Mouse (Mus musculus): Measurements from ENCODE around the gene Nr5a2. TPM values are rescaled to one million over a fixed set of nuclear protein-coding genes. Genes with fewer than 3 reads are reported as not detected.

Nr5a2 gene
- polyA plus RNA-seq, 1 experiment, result 0.58 TPM

GRCm38 (mm10) chr1:136974040-136974439 lies 13.8 kb upstream of the Nr5a2 start:
- 83% methylated on average over 3 of the region's 3 CpGs for WGBS
- DNase-seq, result no peak
- no peaks in the 10 kb centered on the region for H3K4me1 ChIP-seq (ENCODE audit: control insufficient read depth, insufficient read depth, low read length)
- no peak overlapping the region for H3K27ac ChIP-seq (ENCODE audit: insufficient read depth, low read depth, low read length)
- H3K27me3 ChIP-seq (replicated peaks; ENCODE audit: control insufficient read depth, insufficient read depth, low read length), result no peaks in the 10 kb centered on the region; the same call in 1 of the 2 replicates
- no peaks in the 10 kb centered on the region for H3K36me3 ChIP-seq (ENCODE audit: control insufficient read depth, insufficient read depth, low read length)
- TF ChIP-seq POLR2A (IDR thresholded peaks at IDR 0.05; ENCODE audit: low read depth, low read length) (no peak), CTCF (conservative IDR thresholded peaks at IDR 0.05; ENCODE audit: insufficient read depth, insufficient read length, low read depth, low read length) (no peak)
- no peak overlapping the region for H3K4me3 ChIP-seq (ENCODE audit: insufficient read depth, low read depth, low read length)

DNA sequence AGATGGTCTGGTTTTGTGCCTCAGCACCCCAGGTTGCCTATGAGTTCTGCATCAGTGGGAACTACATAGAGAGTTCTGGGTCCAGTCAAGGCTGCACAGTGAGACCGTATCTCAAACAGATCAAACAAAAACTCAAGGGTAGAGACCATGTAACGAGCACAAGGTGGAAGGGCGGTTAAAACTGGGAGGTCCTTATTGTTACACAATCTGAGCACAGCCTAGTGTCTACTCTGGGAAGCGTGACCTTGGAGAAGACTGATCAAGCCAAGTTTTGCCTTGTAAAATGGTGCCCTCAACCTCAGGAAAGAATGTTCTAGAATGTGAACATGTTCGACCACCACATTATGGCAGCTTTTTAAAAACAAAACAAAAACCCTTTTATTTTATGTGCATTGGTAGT lies 12.8 kb upstream of the Nr5a2 start:
- TF ChIP-seq POLR2A (IDR thresholded peaks at IDR 0.05; ENCODE audit: low read depth, low read length), result no peak
- no peak for TF ChIP-seq CTCF (conservative IDR thresholded peaks at IDR 0.05; ENCODE audit: insufficient read depth, insufficient read length, low read depth, low read length)

GRCm38 (mm10) chr1:136970995-136971394 lies 10.7 kb upstream of the Nr5a2 start:
- Histone ChIP-seq H3K4me3 (ENCODE audit: insufficient read depth, low read depth, low read length) (no peak overlapping the region), H3K36me3 (ENCODE audit: control insufficient read depth, insufficient read depth, low read length) (no peaks in the 10 kb centered on the region), H3K27me3 (replicated peaks; ENCODE audit: control insufficient read depth, insufficient read depth, low read length) (no peaks in the 10 kb centered on the region; the same call in 1 of the 2 replicates), H3K4me1 (ENCODE audit: control insufficient read depth, insufficient read depth, low read length) (peaks cover 5% of the 10 kb centered on the region; the same call in 1 of the 2 replicates), H3K27ac (ENCODE audit: insufficient read depth, low read depth, low read length) (no peak overlapping the region)
- 85% methylated on average over 8 of the region's 8 CpGs for WGBS
- no peak for DNase-seq
- TF ChIP-seq CTCF (conservative IDR thresholded peaks at IDR 0.05; ENCODE audit: insufficient read depth, insufficient read length, low read depth, low read length) (no peak), POLR2A (IDR thresholded peaks at IDR 0.05; ENCODE audit: low read depth, low read length) (no peak)

More for the DNA sequence above, 12.8 kb upstream of the Nr5a2 start:
- H3K27me3 ChIP-seq (replicated peaks; ENCODE audit: control insufficient read depth, insufficient read depth, low read length), result no peaks in the 10 kb centered on the region; the same call in 1 of the 2 replicates
- H3K36me3 ChIP-seq (ENCODE audit: control insufficient read depth, insufficient read depth, low read length), result no peaks in the 10 kb centered on the region
- H3K27ac ChIP-seq (ENCODE audit: insufficient read depth, low read depth, low read length), result no peak overlapping the region
- DNase-seq, result no peak
- 92% methylated on average over 5 of the region's 5 CpGs for WGBS
- H3K4me1 ChIP-seq (ENCODE audit: control insufficient read depth, insufficient read depth, low read length), result no peaks in the 10 kb centered on the region
- H3K4me3 ChIP-seq (ENCODE audit: insufficient read depth, low read depth, low read length), result no peak overlapping the region

DNA sequence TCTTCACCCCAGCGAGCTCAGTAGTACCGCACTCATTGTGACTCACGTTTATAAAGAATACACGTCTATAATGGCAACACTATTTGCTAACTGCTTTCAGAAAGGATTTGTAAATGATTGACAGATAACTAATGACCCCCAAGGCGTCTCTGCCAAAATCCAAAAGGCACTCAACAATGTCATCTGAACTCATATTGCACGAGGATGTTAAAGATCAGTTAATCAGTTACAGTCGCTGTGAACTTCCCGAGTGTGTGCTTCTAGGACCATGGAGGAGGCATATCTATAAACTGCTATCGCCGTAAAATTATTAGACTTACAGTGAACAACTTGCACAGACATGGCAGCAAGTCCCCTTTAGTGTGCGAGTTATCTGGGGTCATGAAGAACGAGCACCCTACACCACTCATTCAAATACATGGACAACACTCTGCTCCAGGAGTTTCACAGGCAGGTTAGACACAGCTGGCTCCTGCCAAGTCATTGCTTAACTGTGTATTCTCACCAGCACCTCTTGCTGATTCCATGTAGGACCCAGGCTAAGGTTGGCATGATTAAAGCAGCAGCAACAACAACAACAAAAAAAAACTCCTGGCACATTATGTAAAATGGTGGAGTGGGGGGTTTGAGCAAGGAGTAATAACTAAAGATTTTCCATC lies 6.6 kb upstream of the Nr5a2 start:
- Histone ChIP-seq H3K36me3 (ENCODE audit: control insufficient read depth, insufficient read depth, low read length) (no peaks in the 10 kb centered on the region), H3K27me3 (replicated peaks; ENCODE audit: control insufficient read depth, insufficient read depth, low read length) (no peaks in the 10 kb centered on the region), H3K27ac (ENCODE audit: insufficient read depth, low read depth, low read length) (no peak overlapping the region), H3K4me1 (ENCODE audit: control insufficient read depth, insufficient read depth, low read length) (peaks cover 5% of the 10 kb centered on the region; the same call in 1 of the 2 replicates), H3K4me3 (ENCODE audit: insufficient read depth, low read depth, low read length) (no peak overlapping the region)
- DNase-seq, result peak; percentile 62
- 46% methylated on average over 12 of the region's 12 CpGs for WGBS
- no peak for TF ChIP-seq POLR2A (IDR thresholded peaks at IDR 0.05; ENCODE audit: low read depth, low read length)
- no peak for TF ChIP-seq CTCF (conservative IDR thresholded peaks at IDR 0.05; ENCODE audit: insufficient read depth, insufficient read length, low read depth, low read length)

DNA sequence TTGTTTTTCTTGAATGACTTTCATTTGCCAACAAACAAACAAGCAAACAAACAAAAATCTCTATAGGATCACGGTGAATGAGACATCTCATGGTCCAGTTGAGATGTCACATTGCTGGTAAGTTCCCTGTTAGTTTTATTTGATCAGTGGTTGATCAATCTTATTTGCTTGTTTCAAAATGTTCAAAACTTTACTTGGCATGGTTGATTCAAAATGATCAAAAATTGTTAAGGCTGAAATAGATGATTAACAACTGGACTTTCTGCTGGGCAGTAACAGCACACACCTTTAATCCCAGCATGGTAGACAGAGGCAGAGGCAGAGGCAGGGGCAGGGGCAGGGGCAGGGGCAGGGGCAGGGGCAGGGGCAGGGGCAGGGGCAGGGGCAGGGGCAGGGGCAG lies 757 bp downstream of the Nr5a2 start:
- no peak for DNase-seq
- H3K27ac ChIP-seq (ENCODE audit: insufficient read depth, low read depth, low read length), result no peak overlapping the region
- no peaks in the 10 kb centered on the region for H3K36me3 ChIP-seq (ENCODE audit: control insufficient read depth, insufficient read depth, low read length)
- TF ChIP-seq POLR2A (IDR thresholded peaks at IDR 0.05; ENCODE audit: low read depth, low read length), result no peak
- TF ChIP-seq CTCF (conservative IDR thresholded peaks at IDR 0.05; ENCODE audit: insufficient read depth, insufficient read length, low read depth, low read length), result no peak
- no peaks in the 10 kb centered on the region; the same call in 1 of the 2 replicates for H3K27me3 ChIP-seq (replicated peaks; ENCODE audit: control insufficient read depth, insufficient read depth, low read length)
- WGBS, result 86% methylated on average over 1 of the region's 1 CpGs
- H3K4me1 ChIP-seq (ENCODE audit: control insufficient read depth, insufficient read depth, low read length), result no peaks in the 10 kb centered on the region
- H3K4me3 ChIP-seq (ENCODE audit: insufficient read depth, low read depth, low read length), result no peak overlapping the region

DNA sequence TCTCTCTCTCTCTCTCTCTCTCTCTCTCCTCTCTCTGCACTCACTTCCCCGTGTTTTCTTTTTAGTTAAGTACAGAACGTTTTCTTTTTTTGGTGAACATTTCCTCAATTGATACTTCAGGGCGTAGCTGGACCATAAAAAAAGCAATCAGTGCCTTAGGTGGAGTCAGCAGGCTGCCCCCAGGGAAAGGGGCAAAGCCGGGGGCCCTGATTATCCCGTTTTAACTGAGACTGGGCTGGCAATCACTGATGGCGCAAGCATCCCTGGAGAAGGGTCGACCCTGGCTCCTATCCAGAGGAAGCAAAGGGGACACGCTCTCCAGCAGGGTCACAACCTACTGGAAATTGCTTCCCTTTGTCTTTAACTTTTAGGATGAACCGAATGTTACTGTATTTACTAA lies 1.6 kb downstream of the Nr5a2 start:
- TF ChIP-seq CTCF (conservative IDR thresholded peaks at IDR 0.05; ENCODE audit: insufficient read depth, insufficient read length, low read depth, low read length), result no peak
- TF ChIP-seq POLR2A (IDR thresholded peaks at IDR 0.05; ENCODE audit: low read depth, low read length), result no peak
- Histone ChIP-seq H3K4me3 (ENCODE audit: insufficient read depth, low read depth, low read length) (no peak overlapping the region), H3K36me3 (ENCODE audit: control insufficient read depth, insufficient read depth, low read length) (no peaks in the 10 kb centered on the region), H3K27me3 (replicated peaks; ENCODE audit: control insufficient read depth, insufficient read depth, low read length) (peaks cover under 1% of the 10 kb centered on the region), H3K27ac (ENCODE audit: insufficient read depth, low read depth, low read length) (no peak overlapping the region), H3K4me1 (ENCODE audit: control insufficient read depth, insufficient read depth, low read length) (no peaks in the 10 kb centered on the region)
- 16% methylated on average over 9 of the region's 9 CpGs for WGBS
- no peak for DNase-seq

GRCm38 (mm10) chr1:136958185-136958584 lies 2.1 kb downstream of the Nr5a2 start:
- 4% methylated on average over 13 of the region's 13 CpGs for WGBS
- Histone ChIP-seq H3K27me3 (replicated peaks; ENCODE audit: control insufficient read depth, insufficient read depth, low read length) (peaks cover 2% of the 10 kb centered on the region), H3K4me1 (ENCODE audit: control insufficient read depth, insufficient read depth, low read length) (no peaks in the 10 kb centered on the region), H3K36me3 (ENCODE audit: control insufficient read depth, insufficient read depth, low read length) (no peaks in the 10 kb centered on the region), H3K4me3 (ENCODE audit: insufficient read depth, low read depth, low read length) (no peak overlapping the region), H3K27ac (ENCODE audit: insufficient read depth, low read depth, low read length) (no peak overlapping the region)
- DNase-seq, result no peak
- TF ChIP-seq POLR2A (IDR thresholded peaks at IDR 0.05; ENCODE audit: low read depth, low read length), result no peak
- no peak for TF ChIP-seq CTCF (conservative IDR thresholded peaks at IDR 0.05; ENCODE audit: insufficient read depth, insufficient read length, low read depth, low read length)
